Mouse (Mus musculus): ENCODE data around the gene Col6a3.

Col6a3 gene

DNA sequence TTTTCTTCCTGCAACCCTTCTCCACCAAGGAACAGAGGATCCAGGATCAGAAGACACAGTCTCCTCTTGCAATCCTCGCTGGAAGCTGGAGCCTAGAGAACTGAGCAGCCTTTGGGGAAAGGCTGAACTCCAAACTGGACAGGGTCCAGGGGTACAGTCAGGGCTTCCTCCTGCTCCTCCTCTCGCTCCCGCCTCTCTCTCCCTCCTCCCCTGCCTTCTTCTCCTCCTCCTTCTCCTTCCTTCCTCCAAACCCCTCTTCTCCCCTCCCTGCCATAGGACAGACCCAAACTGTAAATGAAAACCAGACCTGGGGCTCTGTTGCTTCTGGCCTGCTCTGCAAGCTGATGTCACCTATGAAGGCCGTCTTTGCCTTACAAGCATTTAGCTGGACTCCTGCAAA is at the start of gene Col6a3:
Gene Col6a3, minus strand, starts transcription at position 136 of the 400 bp plus-strand sequence.
- DNase-seq (ENCODE audit: low read depth, low spot score): no peak

DNA sequence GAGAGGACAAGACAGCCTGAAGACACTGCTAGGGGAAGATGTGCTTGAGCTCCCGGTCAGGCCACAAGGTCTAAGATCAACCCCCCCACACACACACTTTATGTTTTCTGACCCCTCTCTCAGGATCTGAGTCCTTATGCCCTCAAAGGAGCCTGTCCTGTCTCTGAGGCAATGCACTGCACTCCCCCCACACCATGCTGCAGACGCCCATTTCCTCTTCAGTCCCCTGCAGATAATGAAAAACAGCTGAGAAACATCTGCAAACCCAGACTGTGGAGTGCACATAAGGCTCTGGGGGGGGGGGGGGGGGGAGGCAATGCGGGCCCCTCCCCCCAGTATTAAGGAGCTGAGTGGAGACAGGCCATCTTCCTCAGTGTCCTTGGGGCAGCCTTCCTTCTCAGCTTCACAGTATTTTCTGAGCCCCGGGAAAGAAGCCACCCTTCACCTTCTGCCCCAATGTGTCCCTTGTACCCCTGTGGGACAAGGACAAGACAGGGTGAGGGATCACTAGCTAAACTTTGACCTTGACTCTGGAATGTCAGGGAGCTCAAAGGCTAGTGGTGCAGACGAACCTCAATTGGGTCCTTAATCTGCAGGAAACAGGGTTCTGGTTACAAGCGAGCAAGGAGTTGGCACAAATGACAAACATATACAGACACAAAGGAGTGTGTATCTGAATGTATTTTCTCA is 42.1 kb upstream of the Col6a3 start:
- DNase-seq (ENCODE audit: low read depth, low spot score): no peak

DNA sequence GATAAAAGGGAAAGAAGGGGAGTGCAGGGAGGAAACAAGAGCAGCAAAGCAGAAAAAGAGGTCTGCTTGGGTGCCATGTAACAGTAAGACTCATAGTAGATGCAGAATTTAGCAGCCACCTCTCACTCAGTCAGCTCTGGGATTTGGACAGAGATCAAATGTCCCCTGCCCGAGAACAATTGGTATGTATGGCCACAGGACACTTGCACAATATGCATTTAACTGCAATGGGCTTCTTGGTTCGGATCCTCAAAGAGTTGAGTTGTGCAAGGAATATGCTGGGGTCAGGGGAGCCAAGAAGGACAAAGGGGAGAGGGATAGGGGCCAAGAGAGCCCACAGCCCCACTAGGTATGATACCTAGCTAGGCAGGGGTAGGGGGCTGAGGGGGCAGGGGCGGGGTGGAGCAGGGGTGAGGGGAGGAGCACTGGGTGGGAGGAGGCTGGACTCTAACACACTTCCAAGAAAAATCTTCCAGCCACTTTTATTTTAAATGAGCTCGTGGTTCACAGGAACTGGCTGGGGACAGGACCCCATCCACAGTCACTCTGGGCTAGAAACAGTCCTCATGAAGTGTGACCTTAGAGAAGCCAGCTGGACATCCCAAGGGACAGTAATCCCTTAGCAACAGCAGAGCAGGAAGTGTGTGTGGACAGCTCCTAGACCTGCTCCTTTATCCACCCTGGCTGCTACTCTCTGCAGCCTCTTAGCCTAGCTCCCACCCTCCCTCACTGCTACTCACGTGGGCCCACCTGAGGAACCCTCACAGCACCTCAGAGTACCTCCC is 32.9 kb upstream of the Col6a3 start:
- no peak for DNase-seq (ENCODE audit: low read depth, low spot score)

DNA sequence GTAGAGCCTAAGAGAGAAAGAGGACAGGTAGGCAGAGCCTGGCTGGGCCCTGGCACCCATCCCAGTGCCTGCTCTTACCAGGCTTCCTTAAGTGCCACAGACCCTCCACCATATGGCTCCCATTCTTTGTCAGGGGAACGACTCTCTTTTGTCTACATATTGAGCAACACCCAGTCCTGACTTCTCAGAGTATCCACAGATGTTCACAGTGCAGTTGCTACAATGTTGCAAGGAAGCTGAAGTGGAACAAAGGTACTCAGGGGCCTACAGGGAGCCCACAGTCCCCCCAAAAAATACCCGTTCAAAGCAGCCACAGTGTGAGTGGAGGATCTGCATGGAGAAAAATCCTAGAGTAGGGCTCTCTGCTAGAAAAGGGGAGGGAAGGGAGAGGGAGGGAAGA is 32.2 kb upstream of the Col6a3 start:
- no peak for DNase-seq (ENCODE audit: low read depth, low spot score)

DNA sequence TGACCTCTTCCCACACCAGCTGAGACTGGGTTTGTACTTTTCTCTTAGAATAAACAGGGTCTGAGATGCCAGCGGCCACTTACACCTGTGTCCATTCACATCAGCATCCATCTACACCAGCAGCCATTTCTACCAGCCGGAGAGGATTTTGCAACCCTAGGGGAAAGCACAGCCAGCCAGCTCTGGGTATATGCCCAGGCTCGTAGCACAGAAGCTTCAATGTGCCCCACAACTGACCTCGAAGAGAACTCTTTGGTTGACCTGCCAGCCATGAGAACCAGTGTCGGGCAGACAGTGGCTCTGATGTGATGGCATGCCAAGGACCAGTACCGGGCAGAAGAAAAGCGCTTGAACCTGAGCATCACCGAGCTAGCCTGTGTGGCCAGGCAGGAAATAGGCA is 31.6 kb upstream of the Col6a3 start:
- no peak for DNase-seq (ENCODE audit: low read depth, low spot score)

DNA sequence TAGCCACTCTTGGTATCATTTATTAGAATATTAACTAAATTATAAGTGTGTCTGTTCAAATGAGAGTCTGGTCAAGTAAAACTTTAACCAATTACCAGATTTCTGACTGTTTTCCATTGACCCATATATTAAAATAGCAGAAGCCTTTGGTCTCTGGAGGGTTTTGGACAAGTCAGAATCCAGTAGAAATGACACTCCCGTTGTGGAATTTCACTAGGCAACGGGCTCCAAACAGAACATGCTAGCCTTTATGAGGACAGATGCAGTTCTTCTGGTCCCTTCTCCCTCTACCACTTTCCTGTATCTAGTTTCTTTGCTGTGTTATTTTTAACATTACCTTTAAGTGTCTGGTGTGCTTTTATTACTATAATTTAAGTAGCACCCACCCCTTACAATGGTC is 26.8 kb upstream of the Col6a3 start:
- no peak for DNase-seq (ENCODE audit: low read depth, low spot score)

DNA sequence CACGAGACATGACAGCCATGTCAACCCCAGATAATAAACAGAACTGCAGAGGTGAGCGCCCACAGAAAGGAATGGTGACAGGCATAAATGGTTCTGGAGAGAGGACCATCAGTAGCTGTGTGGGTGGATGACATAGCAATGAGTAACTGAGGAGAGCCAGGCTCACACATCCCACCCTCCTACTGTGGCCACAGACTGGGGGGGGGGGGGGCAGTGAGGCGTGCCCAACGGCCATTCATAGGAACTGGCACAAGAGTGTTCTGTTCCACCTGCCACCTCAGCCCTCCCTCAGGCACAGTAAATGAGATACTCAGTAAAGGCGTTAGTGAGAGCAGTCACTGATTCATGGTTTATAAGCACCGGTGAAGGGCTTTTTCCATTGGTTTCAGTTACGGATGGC is 23.0 kb upstream of the Col6a3 start:
- no peak for DNase-seq (ENCODE audit: low read depth, low spot score)

DNA sequence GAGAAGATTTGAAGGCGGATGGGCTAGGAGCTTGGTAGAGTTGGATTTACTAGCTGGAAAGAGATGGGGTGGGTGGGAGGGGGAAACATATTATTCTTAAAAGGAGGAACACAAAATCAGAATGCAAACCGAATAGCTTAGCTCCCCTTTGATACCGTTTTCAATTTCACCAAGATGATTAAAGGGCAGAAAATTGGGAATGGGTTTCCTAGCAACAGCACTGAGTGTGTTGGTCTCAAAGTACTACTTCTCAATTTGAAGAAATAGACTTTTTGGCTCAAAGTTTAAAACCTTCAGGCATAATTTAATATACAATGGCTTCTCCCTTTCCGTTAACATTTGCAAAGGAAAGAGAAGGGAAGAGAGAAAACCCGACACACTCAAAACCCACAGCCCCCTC is 12.1 kb upstream of the Col6a3 start:
- DNase-seq (ENCODE audit: low read depth, low spot score): no peak

DNA sequence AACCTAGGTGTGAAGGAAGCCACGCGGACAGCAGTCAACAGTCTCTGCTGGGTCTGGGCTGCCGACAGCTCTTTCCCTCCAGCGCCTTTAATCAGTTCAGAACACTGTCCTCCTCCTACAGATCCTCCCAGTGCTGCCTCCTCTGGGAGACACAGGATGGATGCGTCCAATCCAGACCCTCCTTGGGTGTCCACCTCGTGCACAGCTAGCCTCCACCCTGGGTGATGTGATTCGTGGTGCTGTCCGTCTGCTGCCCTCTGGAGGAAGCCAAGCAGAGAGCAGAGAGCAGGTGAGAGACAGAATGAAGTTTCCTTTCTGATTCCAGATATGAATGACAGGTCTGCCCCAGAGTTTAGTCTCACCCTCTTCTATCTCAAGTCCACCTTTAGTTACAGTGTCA is 6.1 kb upstream of the Col6a3 start:
- DNase-seq (ENCODE audit: low read depth, low spot score): no peak

DNA sequence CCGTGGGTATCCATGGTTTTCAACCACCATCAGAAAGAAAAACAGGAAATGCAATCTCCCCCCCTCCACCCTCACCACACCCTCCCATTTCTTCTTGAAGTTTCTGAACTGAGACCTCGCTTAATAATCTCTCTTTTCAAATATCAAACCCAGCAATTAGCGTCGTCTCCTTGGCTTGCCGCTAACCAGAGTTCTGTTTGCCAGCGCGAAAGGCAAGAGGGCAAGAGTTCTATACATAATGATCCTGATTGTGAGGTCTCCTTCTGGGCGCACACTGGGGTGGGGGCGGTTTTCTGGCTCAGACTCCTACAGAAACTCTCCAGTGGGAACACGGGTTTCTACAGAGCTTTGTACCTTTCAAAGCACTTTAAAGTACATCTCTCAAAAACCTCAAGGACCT is 1.4 kb upstream of the Col6a3 start:
- DNase-seq (ENCODE audit: low read depth, low spot score): no peak

DNA sequence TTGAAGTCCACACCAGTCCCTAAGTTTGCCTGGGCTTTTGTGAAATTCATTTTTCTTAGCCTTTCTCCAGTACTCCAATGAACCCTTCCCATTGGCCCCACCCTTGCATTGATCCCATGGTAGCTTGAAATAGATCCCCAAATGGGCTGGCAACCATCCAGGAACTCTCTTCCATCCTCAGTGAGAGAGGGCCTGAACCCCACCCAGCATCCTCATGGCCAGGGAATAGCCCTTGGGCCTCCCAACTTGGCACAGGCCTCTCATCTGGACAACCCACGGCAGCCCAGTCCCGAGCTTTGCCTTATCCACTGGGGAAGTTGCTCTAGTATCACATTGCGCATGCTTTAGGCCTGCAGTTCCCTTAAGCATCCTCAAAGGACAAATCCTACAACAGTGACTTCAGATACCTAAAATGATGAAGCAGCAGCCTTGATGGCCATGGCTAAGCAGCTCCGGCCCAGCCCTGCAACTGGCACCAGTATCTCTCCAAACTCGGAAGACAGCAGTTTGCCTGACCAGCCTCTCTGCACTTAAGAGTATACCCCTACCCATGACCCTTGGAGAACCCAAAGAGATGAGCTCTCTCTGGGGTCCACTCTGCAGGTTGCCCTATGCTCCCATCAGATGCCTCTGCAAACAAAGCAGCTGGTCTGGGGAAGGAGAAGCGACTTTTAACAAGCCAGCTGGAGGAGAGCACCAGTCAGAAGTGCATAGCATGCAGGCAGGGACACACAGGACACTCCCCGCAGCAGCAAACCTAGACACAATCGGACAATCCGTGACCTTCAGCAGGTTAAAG is 783 bp downstream of the Col6a3 start:
- no peak for DNase-seq (ENCODE audit: low read depth, low spot score)

DNA sequence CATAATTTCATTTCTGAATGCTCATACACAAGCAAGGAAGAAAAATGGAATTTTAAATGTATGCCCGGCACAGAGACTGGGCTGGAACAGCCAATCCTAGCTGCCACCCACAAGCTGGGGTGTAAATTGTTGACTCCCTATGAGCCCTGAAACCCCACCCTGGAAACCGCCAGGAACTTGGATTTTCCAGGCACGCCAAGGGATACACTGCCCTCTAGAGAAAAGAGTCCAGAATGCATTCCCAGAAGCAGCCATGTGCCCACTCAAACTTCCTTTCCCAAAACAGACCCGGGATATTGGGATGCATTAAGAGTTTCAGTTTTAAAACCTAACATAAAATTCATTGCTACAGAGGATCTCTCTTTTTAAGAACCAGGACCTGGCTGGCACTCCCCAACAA is 3.5 kb downstream of the Col6a3 start:
- DNase-seq (ENCODE audit: low read depth, low spot score): no peak

DNA sequence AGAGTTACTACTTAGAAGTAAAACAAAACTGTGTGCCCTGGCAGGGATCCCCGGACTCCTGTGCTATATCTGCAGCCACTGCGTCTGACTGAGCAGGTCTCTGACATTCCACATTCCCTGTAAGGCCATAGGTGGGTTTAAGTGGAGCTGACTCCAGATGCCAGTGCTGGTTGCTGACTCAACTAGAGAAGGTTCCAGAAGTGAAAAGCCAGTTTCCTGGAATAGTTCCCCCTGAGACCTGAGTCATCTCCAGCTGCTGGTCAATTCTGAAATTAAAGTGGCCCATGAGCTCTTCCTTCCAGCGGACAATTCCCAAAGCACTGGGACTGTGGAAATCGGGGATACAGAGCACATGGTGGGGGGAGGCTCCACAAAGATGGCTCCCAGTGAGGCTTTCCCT is 5.1 kb downstream of the Col6a3 start:
- DNase-seq (ENCODE audit: low read depth, low spot score): no peak

DNA sequence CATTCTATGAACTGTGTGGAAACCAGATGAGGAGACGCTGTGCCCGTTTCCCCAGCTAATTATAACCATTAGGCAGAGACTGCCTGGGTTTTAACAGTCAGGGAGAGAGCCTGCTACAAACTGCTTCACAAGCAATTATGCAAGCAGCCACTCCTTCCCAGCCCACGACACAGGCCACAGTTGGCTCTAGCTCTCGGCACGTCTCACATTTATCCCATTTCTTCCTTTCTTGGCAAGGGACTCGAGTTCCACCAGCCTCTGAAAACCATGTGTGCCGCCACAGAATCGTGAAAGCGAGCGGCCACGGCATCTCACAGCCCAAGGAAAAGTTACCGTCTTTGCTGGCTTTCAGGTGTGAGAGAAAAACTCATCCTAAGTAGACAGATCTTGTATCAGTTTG is 5.5 kb downstream of the Col6a3 start:
- peak; percentile 89 for DNase-seq (ENCODE audit: low read depth, low spot score)

DNA sequence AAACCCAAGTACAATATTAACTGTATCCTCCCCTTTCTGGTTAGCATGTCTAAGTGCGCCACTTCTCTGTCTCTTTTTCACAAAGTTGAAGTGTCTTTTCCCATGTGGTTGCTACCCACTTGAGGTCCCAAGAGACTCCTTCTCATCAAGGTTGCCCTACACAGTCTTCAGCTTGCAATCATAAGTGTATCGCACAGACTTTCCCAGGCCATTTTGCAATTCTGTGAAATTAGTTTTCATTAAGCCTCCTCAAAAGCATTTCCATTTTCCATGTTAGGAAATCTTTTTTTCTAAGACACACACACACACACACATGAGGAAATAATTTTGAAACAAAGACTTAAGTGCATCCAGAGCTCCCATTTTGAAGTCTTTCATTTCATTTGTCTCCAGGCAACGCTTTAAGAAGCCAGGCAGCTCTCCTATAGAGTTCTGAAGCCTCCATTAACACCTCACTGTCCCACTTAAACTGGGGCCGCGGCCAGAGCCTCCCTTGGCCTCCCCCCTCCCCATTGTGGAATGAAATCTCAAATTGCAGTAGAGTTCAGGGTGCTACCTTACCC is 7.5 kb downstream of the Col6a3 start:
- no peak for DNase-seq (ENCODE audit: low read depth, low spot score)

DNA sequence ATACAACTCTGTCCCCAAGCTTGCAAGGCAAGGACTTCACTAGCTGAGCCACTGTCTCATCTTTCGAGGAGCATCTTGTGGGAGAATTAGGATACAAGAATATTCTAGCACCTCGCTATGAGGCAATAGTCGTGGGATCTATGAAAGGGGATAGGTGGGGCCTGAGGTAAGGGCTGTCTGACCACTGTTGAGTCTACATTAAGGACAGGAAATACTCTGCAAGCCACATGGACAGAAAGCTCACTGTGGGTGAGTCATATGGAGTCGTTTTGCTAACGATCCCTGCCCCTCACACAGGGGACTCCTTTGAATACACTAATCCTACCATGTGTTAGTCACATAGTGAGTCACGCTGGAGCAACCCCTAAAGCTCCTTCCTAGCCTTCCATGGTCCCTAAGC is 9.1 kb downstream of the Col6a3 start:
- DNase-seq (ENCODE audit: low read depth, low spot score): no peak

DNA sequence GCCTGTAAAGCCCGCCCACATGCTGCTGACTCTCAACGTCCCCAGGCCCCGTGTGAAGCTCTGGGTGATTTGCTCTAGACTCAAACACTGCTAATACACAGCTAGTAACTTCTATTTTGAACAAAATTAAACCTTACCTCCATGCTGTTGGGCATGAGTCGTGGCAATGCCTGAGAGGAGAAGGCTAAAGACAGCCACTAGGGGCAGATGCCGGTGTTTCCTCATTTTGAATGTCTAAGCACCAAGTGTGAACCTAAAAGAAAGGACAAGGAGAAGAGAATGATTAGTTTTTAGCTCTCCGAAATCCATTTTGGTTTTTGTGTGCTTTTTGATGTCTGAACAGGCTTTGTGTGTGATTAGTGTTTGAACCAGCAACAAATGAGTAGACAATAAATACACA is 13.8 kb downstream of the Col6a3 start:
- DNase-seq (ENCODE audit: low read depth, low spot score): no peak

DNA sequence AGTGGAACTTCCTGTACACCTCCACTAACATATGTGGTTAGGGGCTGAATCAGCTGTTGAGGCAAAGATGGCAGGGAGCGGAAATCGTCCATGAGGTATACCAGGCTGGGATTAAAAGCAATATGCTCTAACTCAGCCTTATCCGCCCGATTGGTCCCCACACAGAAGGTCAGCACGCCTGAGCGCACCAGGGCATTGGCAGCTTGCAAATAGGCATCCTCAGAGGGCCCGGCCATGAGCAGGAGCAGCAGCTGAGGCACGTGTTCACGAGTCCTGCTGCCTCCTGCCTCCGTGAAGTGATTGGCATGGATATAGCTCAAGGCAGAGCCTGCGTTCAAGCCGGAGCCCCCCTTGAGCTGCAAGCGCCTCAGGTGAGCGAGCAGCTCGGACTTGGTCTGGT is 30.5 kb downstream of the Col6a3 start:
- no peak for DNase-seq (ENCODE audit: low read depth, low spot score)

DNA sequence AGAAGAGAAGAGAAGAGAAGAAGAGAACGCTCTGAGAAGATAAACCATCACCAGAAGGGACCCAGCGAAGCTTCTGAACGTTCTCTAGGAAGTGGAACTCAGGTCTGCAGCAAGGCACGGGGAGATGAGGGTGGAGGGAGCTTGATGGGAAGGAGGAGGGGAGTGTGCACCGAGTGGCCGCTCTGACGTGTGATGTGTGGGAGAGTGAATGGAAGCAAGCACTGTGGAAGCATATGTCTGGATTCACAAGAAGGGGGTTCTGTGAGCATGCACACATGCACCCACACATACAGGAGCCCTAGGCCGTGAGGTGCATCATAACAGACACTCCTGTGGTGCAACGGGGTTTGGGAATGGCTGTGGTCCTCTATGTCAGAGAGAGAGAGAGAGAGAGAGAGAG is 34.8 kb downstream of the Col6a3 start:
- peak; percentile 23 for DNase-seq (ENCODE audit: low read depth, low spot score)

DNA sequence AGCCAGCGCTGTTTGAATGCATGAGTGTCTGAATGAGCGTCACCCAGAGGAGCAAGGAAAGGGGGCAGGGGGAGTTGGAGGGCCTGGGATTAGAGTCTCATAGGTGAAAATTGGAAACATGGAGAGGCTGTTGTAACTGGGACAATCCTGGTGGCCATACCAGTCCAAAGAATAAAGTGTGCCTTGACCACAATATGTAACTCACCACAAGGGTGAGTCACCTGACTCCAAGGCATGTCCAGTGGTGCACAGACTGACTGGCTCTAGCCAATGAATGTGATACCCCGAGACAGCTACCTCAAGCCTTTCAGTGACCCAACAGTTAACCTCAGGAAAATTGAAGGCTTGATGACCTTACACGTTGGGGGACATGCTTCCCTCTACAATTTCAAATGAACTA is 40.7 kb downstream of the Col6a3 start:
- DNase-seq (ENCODE audit: low read depth, low spot score): no peak

DNA sequence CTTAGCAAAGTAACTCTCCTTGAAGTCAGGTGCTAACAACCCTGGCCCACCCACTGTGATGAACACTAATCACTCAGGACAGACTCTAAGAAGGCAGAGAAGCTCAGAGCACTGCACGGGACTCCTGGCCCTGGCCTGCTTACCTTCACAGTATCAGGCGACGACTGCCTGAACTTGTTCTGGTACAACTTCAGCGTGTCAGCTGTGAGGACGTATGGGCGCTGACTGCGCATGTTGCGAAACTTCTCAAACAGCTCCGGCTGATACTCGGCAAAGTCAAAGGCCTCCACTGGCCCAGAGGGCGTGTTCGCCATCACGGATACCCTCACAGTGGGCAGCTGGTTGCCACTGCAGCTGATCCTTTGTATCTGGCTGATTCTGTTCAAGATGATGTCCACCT is 42.7 kb downstream of the Col6a3 start:
- DNase-seq (ENCODE audit: low read depth, low spot score): no peak

DNA sequence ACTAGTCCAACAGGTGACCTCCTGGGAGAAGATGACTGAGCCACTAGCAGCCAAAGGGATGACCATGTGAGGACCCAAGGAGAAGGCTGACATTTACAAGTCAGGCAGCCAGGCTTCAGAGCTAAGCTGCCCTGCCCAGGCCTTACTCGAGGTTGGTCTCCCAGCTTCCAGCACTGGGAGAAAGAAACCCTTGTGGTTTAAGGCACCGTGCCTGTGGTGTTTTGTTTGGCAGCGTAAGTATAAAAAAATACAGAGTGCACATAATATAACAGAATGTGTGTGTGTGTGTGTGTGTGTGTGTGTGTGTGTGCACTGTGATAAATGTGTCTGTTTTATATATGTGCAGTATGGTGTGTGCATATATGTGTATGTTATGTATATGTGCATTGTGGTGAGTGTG is 43.3 kb downstream of the Col6a3 start:
- DNase-seq (ENCODE audit: low read depth, low spot score): no peak
